Mouse (Mus musculus) lung, embryonic 16.5 days (tissue): ENCODE data around the gene Ccr1. TPM values are rescaled to one million over a fixed set of nuclear protein-coding genes. Genes with fewer than 3 reads are reported as not detected.

Experiments
- ATAC-seq: fragments of 200-750 bp; cut with Nextera tagmentation; 2 replicates; pipeline ENCODE4 v1.8.0; 2017; ENCODE audit warnings: low read depth, mild to moderate bottlenecking, moderate library complexity
- H3K27ac ChIP-seq: fragments of 300-500 bp; sonication (generic); 2 replicates; pipeline ENCODE4 v1.5.1; 2014; ENCODE audit warnings: mild to moderate bottlenecking, control low read depth, low read length
- H3K27me3 ChIP-seq: fragments of 300-500 bp; sonication (generic); 2 replicates; pipeline ENCODE4 v1.6.1; 2014; ENCODE audit warnings: low read depth, low read length, mixed read lengths; ENCODE audit not compliant: control insufficient read depth, insufficient read depth
- H3K36me3 ChIP-seq: fragments of 300-500 bp; sonication (generic); 2 replicates; pipeline ENCODE4 v1.6.1; 2014; ENCODE audit warnings: low read length; ENCODE audit not compliant: control insufficient read depth, insufficient read depth
- H3K4me1 ChIP-seq: fragments of 300-500 bp; sonication (generic); replicated peaks from 2 replicates; pipeline ENCODE4 v1.6.1; 2014; ENCODE audit warnings: low read length, mixed read lengths; ENCODE audit not compliant: control insufficient read depth, insufficient read depth
- H3K4me2 ChIP-seq: fragments of 300-500 bp; sonication (generic); 2 replicates; pipeline ENCODE4 v1.6.1; 2014; ENCODE audit warnings: low read depth, low read length, control low read depth
- H3K4me3 ChIP-seq: fragments of 300-500 bp; sonication (generic); 2 replicates; pipeline ENCODE4 v1.5.1; 2014; ENCODE audit warnings: mild to moderate bottlenecking, low read length, control low read depth
- H3K9ac ChIP-seq: fragments of 300-500 bp; sonication (generic); 2 replicates; pipeline ENCODE4 v1.6.1; 2014; ENCODE audit warnings: low read length, control low read depth
- H3K9me3 ChIP-seq: fragments of 300-500 bp; sonication (generic); 2 replicates; pipeline ENCODE4 v1.6.1; 2016; ENCODE audit warnings: low read length; ENCODE audit not compliant: control insufficient read depth
- WGBS: fragments of 180-500 bp; shearing (Covaris S2); extraction: QIAGEN DNeasy Blood & Tissue Kit; methylation state at CpG from one replicate; pipeline ENCODE4 v1.1.7; 2014; 5-methylcytosine and 5-hydroxymethylcytosine counted together
- polyA plus RNA-seq: library from polyadenylated mRNA; unstranded; fragments of >200 nt; fragmentation: Nextera tagmentation; extraction: Ambion mirVana; gene quantifications from 2 replicates; pipeline ENCODE4 v1.2.1, GENCODE M21; 2015

The Ccr1 gene
- 4.0 and 4.5 TPM in 2 replicates for polyA plus RNA-seq

DNA sequence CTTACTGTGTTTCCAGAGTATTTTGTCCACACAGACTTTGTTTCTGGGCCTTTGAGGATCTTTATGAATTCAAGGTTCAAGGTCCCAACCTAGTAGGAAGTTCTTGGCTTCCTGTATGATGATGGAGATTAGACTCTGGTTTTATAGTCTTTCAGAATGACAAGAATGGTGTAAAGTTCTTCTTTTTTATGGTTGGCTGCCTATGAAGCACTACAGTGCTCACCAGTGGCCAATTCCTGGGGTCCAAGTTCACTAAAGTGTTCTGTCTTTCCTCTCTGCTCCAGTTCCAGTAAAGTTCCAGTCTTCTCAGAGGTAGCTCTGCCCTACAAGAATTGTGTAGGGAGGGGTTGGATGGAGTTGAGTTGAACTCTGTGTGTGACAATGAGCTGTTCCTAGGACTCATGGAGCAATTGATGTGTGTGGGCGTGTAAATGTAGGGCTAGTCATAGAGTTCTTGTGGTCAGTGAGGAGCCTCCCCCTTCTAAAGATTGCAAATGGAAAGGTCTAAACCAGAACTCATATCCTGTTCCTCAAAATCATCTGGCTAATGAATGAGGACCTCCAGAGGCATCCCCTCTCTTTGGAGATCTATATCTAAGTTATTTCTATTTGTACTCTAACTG, at the start of gene Ccr1:
TSS of gene Ccr1 (minus strand) at position 403 of the 623 bp plus-strand sequence.
- Histone ChIP-seq H3K9ac (no peak within 1 kb of the TSS), H3K27ac (no peak within 1 kb of the TSS), H3K4me2 (no peak within 1 kb of the TSS), H3K4me1 (no peaks in the 10 kb centered on the region), H3K4me3 (no peak within 1 kb of the TSS), H3K36me3 (no peaks in the 10 kb centered on the region), H3K9me3 (no peaks in the 10 kb centered on the region), H3K27me3 (no peaks in the 10 kb centered on the region)
- 72% methylated on average over 1 of the region's 1 CpGs for WGBS
- no peak for ATAC-seq

DNA sequence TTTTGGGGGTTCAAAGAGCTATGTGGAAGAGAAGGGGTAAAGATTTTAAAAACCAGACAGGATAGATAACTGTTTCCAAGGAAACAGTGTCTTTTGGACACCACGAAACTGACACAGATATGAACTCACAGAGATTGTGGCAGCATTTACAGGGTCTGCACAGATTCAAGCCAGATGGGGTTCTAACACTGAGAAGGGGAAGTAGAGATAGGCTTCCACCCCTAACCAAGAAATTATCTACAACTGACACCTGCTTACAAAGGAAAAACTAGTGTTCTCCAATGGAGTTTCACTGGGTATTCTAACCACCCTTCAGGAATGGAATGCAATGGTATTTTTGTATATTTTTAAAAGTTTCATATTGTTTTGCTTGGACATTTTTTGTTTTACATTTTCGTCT, 47.6 kb upstream of the Ccr1 start:
- no peak for ATAC-seq

DNA sequence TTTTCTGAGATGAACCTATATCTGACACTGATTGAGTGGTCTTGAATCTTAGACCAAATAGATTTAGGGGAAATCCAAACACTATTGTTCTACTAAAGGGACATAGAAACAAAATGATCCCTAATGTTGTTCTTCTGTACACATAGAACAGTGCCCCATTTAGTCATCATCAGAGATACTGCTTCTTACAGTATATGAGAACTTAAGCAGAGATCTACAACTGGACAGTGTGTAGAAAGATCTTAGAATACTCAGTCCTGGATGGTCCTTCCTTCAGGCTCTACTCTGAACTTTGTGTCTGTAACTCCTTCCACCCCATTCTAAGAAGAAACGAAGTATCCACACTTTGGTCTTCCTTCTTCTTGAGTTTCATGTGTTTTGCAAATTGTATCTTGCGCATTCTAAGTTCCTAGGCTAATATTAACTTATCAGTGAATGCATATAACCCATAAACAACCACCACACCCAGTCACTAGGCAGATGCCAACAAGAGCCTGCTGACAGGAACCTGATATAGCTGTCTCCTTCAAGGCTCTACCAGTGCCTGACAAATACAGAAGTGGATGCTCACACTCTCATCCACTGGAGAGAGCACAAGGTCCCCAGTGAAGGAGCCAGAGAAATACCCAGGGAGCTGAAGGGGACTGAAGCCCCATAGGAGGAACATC, 46.6 kb upstream of the Ccr1 start:
- Histone ChIP-seq H3K27me3 (no peaks in the 10 kb centered on the region), H3K27ac (no peak overlapping the region), H3K36me3 (no peaks in the 10 kb centered on the region), H3K4me3 (no peak overlapping the region), H3K4me2 (no peak overlapping the region), H3K4me1 (no peaks in the 10 kb centered on the region), H3K9ac (no peak overlapping the region), H3K9me3 (no peaks in the 10 kb centered on the region)
- ATAC-seq = no peak
- 80% methylated on average over 2 of the region's 2 CpGs for WGBS

More for the DNA sequence above, 47.6 kb upstream of the Ccr1 start:
- no peak overlapping the region for H3K27ac ChIP-seq
- WGBS = 51% methylated on average over 2 of the region's 2 CpGs
- H3K4me3 ChIP-seq = no peak overlapping the region
- H3K9ac ChIP-seq = no peak overlapping the region
- no peaks in the 10 kb centered on the region for H3K4me1 ChIP-seq
- no peaks in the 10 kb centered on the region for H3K9me3 ChIP-seq
- no peaks in the 10 kb centered on the region for H3K36me3 ChIP-seq
- no peaks in the 10 kb centered on the region for H3K27me3 ChIP-seq
- H3K4me2 ChIP-seq = no peak overlapping the region

DNA sequence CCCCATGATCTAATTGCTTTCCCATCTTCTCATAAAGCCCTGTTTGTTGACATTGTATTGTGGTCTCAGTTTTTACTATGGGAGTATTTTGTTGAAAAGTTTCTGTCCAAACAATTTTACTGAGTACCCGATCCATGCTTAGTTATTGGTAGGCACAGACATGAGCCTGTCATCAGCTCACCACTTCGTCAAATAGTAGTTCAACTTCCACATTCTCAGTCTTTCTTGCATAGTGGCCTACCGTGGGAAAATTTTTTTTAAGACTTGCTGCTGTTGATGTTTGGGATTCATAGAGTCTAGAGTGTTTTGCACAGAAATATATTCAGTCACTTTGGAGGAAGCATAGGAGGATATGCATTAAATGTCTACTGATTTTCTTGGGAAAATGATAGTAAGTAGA, 44.8 kb upstream of the Ccr1 start:
- no peaks in the 10 kb centered on the region for H3K9me3 ChIP-seq
- H3K4me2 ChIP-seq = no peak overlapping the region
- 67% methylated on average over 3 of the region's 3 CpGs for WGBS
- no peaks in the 10 kb centered on the region for H3K27me3 ChIP-seq
- no peak for ATAC-seq
- H3K4me1 ChIP-seq = no peaks in the 10 kb centered on the region
- no peaks in the 10 kb centered on the region for H3K36me3 ChIP-seq
- H3K27ac ChIP-seq = no peak overlapping the region
- H3K4me3 ChIP-seq = no peak overlapping the region
- H3K9ac ChIP-seq = no peak overlapping the region

DNA sequence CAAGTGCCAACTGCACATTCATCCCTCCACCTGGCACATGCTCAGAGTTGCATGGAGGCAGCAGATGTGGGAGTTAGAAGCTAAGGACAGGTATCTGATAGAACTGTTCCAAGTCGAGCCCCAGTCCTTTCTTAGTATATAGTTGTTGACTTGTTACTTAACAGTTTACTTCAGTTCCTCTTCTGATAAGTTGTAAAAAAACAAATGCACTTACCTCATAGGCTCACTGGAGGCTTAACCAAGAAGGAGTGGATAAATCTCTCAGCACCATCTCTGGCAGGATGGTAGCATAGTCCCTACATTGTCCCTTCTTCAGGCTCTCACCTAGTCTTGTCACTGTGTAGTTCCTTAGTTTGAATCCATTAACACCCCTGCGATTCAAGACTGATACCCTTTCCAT, 44.2 kb upstream of the Ccr1 start:
- no peaks in the 10 kb centered on the region for H3K4me1 ChIP-seq
- H3K4me3 ChIP-seq = no peak overlapping the region
- H3K9me3 ChIP-seq = no peaks in the 10 kb centered on the region
- no peak overlapping the region for H3K27ac ChIP-seq
- no peaks in the 10 kb centered on the region for H3K36me3 ChIP-seq
- WGBS = 63% methylated on average over 2 of the region's 2 CpGs
- H3K27me3 ChIP-seq = no peaks in the 10 kb centered on the region
- H3K9ac ChIP-seq = no peak overlapping the region
- H3K4me2 ChIP-seq = no peak overlapping the region
- ATAC-seq = no peak

DNA sequence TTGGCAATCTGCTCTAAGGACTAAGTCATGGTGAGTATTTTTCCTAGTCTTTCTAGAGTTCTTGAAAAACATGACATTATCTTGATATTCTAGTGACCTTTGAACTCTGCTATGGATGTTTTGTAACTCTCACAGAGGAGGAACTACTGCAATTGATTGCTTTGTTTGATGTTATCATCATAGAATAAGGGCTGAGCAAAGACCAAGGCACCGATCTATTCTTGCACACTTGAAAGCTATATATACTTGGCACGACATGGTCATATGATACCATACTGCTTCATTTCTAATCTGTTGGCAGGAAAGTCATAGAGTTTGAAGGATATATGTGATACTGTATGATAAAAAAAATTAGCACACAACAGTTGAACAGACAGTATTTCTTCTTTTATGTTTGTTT, 31.3 kb upstream of the Ccr1 start:
- Histone ChIP-seq H3K4me1 (no peaks in the 10 kb centered on the region), H3K27ac (no peak overlapping the region), H3K9ac (no peak overlapping the region), H3K9me3 (no peaks in the 10 kb centered on the region), H3K4me2 (no peak overlapping the region), H3K4me3 (no peak overlapping the region), H3K27me3 (no peaks in the 10 kb centered on the region), H3K36me3 (no peaks in the 10 kb centered on the region)
- 60% methylated on average over 2 of the region's 2 CpGs for WGBS
- no peak for ATAC-seq

DNA sequence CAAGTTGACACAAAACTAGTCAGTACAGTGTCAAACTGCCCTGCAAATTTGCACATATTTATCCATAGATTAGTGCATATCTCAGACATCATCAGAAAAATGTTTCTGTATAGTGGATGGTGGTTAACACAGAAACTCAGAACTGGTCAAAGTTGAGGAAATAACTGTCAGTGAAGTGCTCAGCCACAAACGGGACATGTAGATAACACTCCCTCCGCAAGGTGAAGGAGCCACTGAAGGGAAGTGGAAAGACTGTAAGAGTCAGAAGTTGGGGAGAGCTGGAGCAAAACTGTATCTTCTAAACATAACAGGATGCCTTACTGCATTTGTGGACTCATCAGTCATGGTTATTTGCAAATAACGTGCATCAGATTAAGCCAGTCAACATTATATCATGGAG, 29.2 kb upstream of the Ccr1 start:
- H3K4me3 ChIP-seq = no peak overlapping the region
- H3K27me3 ChIP-seq = no peaks in the 10 kb centered on the region
- no peak overlapping the region for H3K4me2 ChIP-seq
- H3K9me3 ChIP-seq = no peaks in the 10 kb centered on the region
- 47% methylated on average over 3 of the region's 3 CpGs for WGBS
- H3K9ac ChIP-seq = no peak overlapping the region
- no peaks in the 10 kb centered on the region for H3K36me3 ChIP-seq
- H3K4me1 ChIP-seq = no peaks in the 10 kb centered on the region
- H3K27ac ChIP-seq = no peak overlapping the region
- no peak for ATAC-seq

DNA sequence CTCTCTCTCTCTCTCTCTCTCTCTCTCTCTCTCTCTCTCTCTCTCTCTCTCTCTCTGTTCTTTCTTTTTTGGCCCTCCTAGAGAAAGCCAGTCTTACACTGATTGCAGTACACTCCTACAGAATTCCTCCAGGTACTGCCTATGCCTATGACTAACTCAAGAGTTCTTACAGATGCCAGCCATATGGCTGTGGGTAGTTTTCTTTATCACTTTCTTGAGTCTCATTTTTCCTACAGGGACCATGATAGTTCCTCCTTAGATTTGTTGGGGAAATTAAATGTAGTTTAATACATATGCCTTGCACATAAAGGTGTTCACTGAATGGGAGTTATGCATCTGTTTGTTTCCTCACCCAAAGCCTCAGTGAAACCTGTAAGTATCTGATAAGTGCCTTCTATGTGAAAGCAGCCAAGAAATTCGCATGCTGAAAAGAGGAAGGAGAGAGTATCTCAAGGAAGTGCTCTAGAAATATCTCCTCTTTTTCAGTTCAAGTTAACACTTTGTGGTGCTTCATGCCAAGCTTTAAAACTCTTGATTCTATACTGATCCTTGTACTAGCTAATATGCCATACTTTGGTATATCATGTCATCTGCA, 22.9 kb upstream of the Ccr1 start:
- Histone ChIP-seq H3K27ac (no peak overlapping the region), H3K9ac (no peak overlapping the region), H3K27me3 (no peaks in the 10 kb centered on the region), H3K4me2 (no peak overlapping the region), H3K9me3 (no peaks in the 10 kb centered on the region), H3K4me3 (no peak overlapping the region), H3K4me1 (no peaks in the 10 kb centered on the region), H3K36me3 (no peaks in the 10 kb centered on the region)
- WGBS = 35% methylated on average over 1 of the region's 1 CpGs
- no peak for ATAC-seq

DNA sequence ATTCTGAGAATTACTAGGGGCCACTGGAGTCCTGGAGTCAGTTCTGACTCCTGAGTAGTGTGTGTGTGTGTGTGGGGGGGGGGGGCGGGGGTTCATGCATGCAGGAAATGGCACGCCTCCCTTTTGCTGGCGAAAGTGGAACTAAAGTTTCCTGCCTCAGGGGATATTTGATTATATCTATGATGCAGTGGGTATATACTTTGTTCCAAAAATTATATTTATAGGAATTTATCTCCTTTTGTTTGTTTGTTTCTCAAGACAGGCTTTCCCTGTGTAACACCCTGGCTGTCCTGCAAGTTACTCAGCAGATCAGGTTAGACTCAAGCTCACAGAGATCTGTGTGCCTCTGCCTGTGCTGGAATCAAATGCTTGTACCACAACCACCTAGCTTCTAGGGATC, 21.2 kb upstream of the Ccr1 start:
- WGBS = 78% methylated on average over 3 of the region's 3 CpGs
- no peaks in the 10 kb centered on the region for H3K9me3 ChIP-seq
- H3K36me3 ChIP-seq = no peaks in the 10 kb centered on the region
- ATAC-seq = no peak
- H3K27me3 ChIP-seq = no peaks in the 10 kb centered on the region
- H3K9ac ChIP-seq = no peak overlapping the region
- no peak overlapping the region for H3K27ac ChIP-seq
- no peak overlapping the region for H3K4me2 ChIP-seq
- no peak overlapping the region for H3K4me3 ChIP-seq
- no peaks in the 10 kb centered on the region for H3K4me1 ChIP-seq
